Mouse (Mus musculus) gastrocnemius, postnatal 14 days (tissue): ENCODE results near the gene Tbx19. TPM values are rescaled to one million over a fixed set of nuclear protein-coding genes. Genes with fewer than 3 reads are reported as not detected.

Experiments
- DNase-seq: peaks from one replicate; pipeline ENCODE4 v3.0.0; 2021; ENCODE audit warnings: mixed read lengths
- intact Hi-C: fragments of 180-260 bp; cut with DNase I; formaldehyde crosslinking; loops from one replicate; pipeline ENCODE4 v1.15.1; 2025; ENCODE audit warnings: low total_unique reads
- long read RNA-seq, 2 experiments: library from polyadenylated mRNA; stranded (forward); transcript quantifications; one replicate each; pipeline ENCODE4 v2.0.0; 2021
- total RNA-seq, 2 experiments: library from RNA; stranded (reverse); gene quantifications; 2 replicates each; pipeline ENCODE4 v1.2.3; 2021

The Tbx19 gene
- total RNA-seq, result not detected
- long read RNA-seq, experiment 1, result 0 reads
- long read RNA-seq, experiment 2, result 0 reads

DNA sequence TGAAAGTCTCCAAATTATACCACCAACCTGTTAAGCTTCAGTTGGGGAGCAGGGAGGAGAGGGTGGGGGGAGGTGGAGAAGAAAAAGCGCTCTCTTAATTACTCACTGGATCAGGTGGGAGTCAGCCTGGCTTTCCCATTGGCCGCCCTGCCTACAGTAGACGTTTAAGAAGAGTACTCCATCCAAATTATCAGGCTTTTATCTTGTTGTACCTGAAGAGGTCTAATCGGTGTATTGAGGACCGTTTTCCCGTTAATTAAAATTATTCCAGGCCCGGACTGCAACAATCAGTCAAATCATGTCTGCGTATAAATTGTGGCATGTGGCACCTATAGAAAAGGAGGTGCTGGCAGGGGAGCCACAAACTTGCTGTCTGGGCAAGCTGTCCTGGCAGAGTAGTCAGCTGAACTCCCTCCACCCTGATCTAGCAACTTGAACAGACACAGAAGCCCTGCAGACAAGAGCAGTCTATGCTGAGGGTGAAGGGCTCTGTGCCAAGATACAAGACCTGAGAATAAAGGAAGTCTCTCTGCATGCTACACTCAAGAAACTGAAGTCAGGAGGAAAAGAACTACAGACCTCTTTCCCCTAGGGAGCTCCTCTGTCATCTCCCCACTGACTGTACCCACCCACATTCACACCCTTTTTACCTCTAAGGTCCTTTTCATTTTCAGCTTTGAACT lies at the start of gene Tbx19:
Tbx19 (minus strand) TSS at position 51 of the 683 bp plus-strand sequence.
- intact Hi-C loops, result no loop called here
- no peak for DNase-seq

DNA sequence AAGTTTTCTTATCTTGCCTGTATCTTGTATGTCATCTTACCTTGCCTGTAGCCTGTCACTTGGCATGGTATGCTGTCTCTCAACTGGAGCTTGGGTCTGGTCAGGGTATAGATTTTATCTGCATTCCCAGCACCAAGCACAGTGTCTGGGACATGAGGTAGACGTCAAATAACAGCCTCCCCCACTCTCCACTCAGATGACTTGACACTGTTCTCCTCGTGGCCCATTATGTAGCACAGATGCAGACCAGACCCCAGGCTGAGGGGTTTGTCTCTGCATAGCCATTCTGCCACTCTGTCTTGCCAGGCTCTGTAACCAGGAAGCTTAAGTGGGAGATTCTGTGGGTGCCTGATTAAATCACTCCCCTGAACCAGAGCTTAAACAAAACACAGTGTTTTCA lies 45.0 kb upstream of the Tbx19 start:
- no peak for DNase-seq
- intact Hi-C loops, result no loop called here

DNA sequence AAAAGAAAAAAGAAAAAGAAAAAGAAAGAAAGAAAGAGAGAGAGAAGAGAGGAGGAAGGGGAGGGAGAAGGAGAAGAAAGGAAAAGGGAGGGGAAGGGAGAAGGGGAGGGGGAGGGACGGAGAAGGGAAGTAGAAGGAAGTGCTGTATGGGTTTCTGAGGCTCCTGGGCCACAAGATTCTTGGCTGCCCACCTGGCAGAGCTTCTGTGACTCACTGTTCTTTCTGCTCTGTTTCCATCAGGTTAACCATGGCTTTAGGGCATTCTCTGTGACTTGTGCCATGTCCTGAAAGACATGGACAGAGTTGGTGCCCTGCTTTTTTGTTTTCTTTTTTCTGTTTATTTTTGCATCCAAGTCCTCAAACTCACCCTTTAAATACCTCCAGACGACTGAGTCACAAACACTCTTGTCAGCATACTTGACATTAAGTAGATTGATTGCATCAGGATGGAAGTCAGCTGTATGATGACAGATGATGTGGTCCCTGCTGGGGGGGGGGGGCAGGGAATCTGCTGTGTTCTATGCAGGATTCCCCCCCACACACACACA lies 43.0 kb upstream of the Tbx19 start:
- intact Hi-C loops, result no loop called here
- no peak for DNase-seq

DNA sequence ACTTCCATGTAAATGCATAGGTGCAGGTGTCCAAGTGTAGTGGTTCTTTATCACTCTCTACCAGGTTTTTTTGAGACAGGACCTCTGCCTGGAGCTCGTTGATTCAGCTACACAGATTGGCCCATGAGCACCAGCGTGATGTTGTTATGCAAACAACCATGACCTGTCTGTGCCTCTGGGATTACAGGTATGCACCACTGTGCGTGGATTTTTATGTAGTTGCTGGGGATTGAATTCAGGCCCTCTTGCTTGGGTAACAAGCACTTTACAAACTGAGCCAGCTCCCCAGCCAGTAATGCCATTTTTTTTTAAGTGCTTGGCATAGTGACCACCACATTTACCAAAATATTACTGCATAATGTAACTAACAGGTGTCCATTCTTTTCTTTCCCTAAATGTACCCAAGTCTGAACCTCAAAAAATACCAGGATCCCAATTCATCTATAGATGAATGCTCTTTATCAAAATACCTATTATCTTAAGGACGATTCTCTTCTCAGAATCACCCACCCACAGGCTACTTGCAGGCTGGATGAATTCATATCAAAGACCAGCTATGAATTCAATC lies 41.0 kb upstream of the Tbx19 start:
- DNase-seq, result no peak
- intact Hi-C loops, result no loop called here

DNA sequence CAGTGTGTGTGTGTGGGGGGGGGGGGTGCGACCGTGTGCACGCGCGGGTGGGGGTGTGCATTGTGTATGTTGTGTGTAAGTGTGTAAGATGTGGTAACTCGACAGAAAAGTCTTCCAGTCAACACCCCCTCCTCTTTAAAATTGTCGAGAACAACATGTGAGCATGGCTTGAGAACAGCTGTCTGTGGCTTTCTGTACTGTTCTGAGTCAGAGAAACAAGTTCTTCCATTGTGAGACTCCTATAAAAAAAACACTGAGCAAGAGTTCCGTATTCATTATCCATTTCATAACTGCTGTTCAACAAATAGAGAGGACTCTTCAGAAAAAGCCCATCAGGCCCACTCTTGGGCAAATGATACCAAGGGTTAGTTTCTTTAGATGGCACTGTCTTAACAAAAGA lies 40.2 kb upstream of the Tbx19 start:
- intact Hi-C loops, result no loop called here
- DNase-seq, result no peak

- no peak for DNase-seq
Observed at GRCm38 (mm10) chr1:165199639-165200038, 39.1 kb upstream of the Tbx19 start.

GRCm38 (mm10) chr1:165198951-165199350 lies 38.4 kb upstream of the Tbx19 start:
- DNase-seq, result no peak
- intact Hi-C loops, result no loop called here

More at GRCm38 (mm10) chr1:165199639-165200038, 39.1 kb upstream of the Tbx19 start:
- intact Hi-C loops, result no loop called here

- DNase-seq, result no peak
- intact Hi-C loops, result no loop called here
Observed at GRCm38 (mm10) chr1:165197875-165198274, 37.3 kb upstream of the Tbx19 start.

- intact Hi-C loops, result no loop called here
- no peak for DNase-seq
Observed at GRCm38 (mm10) chr1:165195396-165195960, 34.9 kb upstream of the Tbx19 start.

DNA sequence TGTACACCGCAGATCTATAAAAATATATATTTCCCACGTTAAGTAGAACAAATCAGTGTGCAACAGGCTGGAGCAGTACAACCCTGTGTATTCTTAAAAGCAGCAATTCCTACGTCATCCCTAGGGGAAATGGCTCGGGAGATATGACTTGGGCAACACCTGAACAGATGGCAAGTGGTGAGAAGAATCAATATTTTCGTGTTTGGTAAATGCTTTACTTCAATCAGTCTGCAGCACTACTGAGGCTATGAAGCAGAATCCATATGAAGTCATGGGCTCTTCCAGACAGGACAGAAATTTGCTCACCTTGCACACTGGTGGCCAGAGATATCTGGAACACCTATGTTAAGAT lies 34.1 kb upstream of the Tbx19 start:
- DNase-seq, result no peak
- intact Hi-C loops, result no loop called here

- DNase-seq, result peak; percentile 91
- intact Hi-C loops, result no loop called here
Observed at GRCm38 (mm10) chr1:165193880-165194661, 33.5 kb upstream of the Tbx19 start, which contains the start of gene Sft2d2. Sft2d2 (minus strand) TSS chr1:165194438.

DNA sequence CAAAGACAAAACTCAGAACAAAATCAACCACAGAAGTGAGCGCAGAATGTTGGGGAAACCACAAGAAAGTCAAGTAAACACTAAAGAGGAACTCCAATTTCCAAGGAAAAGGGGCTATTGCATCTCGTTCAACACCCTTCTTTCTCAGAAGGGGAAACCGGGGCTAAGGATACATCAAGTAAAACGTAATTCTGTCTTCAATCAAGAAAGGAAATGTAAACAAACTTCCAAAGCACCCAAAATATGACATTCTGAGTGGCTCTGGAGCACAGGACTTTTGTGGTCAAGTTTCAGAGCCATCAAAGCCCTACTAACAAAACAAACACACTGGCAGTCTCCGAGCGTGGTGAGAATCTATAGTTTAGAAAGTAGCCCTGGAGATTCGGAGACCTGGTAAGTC lies 32.9 kb upstream of the Tbx19 start:
- no peak for DNase-seq
- intact Hi-C loops, result no loop called here

DNA sequence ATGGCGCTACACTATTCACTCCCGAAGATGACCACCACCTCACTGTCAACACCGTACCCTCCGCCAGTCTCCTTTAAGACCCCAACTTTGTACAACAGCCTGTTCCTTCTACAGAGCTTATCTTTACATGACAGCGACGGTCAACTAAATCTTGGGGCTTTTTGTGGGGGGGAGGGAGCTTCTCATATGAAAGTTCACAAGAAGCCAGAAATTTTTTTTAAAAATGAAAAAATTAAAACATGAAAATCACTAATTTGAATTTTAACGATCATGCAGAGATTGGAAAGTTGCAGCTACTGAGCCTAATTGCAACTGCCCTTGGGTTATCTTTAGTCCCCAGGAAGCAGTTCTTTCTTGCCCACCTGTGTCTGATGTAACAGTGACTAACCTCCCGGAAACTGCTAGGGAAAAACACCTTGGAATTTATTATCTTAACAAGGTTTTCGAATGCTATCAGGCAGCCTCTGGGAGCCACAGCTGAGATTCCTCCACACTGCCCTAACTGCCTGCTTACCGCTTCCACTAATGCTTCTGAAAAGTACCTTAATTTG lies 32.2 kb upstream of the Tbx19 start:
- no peak for DNase-seq
- intact Hi-C loops, result no loop called here

DNA sequence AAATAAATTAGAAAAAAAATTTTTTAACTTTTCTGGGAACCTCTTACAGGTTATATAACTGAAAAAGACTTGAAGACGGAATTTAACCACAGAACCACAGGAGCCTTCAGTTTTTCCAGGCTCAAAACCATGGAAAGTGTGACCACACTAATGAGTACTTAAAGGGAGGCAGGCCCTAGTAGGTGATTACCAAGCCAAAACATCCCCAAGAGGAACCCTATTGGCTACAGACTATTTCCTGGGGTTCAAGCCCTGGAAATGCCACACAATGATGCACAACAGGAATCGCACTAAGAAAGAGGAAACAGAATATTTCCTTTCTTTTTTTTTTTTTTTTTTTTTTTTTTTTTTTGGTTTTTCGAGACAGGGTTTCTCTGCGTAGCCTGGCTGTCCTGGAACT lies 31.5 kb upstream of the Tbx19 start:
- no peak for DNase-seq
- intact Hi-C loops, result no loop called here

GRCm38 (mm10) chr1:165191611-165192010 lies 31.0 kb upstream of the Tbx19 start:
- intact Hi-C loops, result no loop called here
- no peak for DNase-seq

DNA sequence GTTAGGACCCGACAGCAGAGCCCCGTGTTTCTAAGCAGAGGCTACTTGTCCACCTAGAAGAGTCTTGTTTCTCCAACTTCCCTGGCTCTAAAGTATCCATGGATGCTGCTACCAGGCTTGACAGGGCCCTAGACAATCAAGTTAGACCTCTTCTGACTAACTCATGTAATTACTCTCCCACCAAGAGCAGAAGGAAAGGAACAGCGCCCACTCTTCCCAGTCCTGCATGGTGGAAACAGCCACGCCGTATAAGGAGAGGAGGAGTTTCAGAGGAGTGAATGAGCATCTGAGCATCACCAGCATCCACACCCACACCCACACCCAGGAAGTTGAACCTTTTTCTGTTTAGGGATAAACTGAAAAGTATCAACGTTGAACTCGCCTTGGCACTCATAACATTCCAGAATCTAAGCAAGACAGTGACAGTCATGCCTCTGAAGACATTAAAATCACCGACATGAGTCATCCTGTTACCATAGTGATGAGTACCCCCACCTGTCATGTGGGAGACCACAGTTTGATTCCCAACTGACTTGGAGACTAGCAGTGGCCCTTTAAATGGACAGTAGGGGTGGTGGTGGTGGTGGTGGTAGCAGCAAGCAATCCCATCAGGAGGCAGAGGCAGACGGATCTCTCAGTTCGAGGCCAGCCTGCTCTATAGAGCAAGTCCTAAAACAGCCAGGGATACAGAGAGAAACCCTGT lies 30.1 kb upstream of the Tbx19 start:
- no peak for DNase-seq
- intact Hi-C loops, result no loop called here

DNA sequence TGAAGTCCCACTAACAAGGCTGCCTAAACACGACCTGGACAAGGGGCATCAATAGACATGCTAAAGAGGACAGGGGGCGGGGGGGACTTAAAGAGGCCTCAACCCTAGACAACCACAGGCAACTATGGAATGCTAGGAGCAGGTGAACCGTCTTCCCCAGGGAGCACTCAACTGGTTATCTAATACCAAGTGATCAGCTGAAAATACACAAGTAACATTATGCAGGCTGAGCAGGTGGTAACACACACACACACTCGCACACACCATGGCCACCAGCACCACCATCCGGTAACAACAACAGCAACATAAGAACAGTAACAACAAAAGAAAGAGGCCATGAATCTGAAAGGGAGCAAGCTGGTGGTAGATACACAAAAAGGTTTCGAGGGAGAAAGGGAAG lies 29.5 kb upstream of the Tbx19 start:
- no peak for DNase-seq
- intact Hi-C loops, result no loop called here

GRCm38 (mm10) chr1:165188806-165189580 lies 28.4 kb upstream of the Tbx19 start:
- intact Hi-C loops, result no loop called here
- DNase-seq, result no peak

DNA sequence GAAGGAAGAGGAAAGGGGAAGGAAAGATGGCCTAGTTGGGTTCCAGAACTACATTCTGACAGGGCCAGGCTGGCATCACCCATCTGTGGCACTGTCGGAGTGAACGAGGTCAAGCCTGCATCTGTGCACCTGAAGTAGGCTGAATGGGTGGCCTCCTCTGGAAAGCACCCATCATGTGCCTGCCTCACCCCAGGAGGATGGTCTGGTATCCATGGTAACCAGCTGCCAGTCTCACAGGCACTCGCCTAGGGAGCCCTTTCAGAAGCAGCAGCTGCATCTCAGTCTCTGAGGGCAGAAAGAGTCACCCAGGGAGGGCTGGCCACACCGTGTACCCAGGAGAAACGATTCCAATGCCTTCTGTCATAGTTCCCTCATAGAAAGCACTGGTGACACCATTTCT lies 26.8 kb upstream of the Tbx19 start:
- DNase-seq, result no peak
- intact Hi-C loops, result no loop called here
